Mouse (Mus musculus): Measurements from ENCODE around the gene Gm20696.

Gm20696 gene

GRCm38 (mm10) chr6:99519806-99520675, 146.6 kb downstream of the Gm20696 start:
- DNase-seq (ENCODE audit: low spot score) = no peak

- DNase-seq (ENCODE audit: low spot score) = no peak
These were observed 147.5 kb downstream of the Gm20696 start for GRCm38 (mm10) chr6:99519052-99519451.

- DNase-seq (ENCODE audit: low spot score) = no peak
These were observed 150.9 kb downstream of the Gm20696 start for GRCm38 (mm10) chr6:99515667-99516199.

GRCm38 (mm10) chr6:99511862-99512261, 154.7 kb downstream of the Gm20696 start:
- no peak for DNase-seq (ENCODE audit: low spot score)

- no peak for DNase-seq (ENCODE audit: low spot score)
These were observed 157.4 kb downstream of the Gm20696 start for GRCm38 (mm10) chr6:99509189-99509592.

- DNase-seq (ENCODE audit: low spot score) = no peak
These were observed 159.8 kb downstream of the Gm20696 start for GRCm38 (mm10) chr6:99506816-99507215.

- no peak for DNase-seq (ENCODE audit: low spot score)
These were observed 162.9 kb downstream of the Gm20696 start for GRCm38 (mm10) chr6:99503741-99504140.

GRCm38 (mm10) chr6:99502727-99503126, 163.9 kb downstream of the Gm20696 start:
- DNase-seq (ENCODE audit: low spot score) = no peak

GRCm38 (mm10) chr6:99502314-99502713, 164.3 kb downstream of the Gm20696 start:
- no peak for DNase-seq (ENCODE audit: low spot score)

- DNase-seq (ENCODE audit: low spot score) = no peak
These were observed 165.9 kb downstream of the Gm20696 start for GRCm38 (mm10) chr6:99500570-99501270.

- no peak for DNase-seq (ENCODE audit: low spot score)
These were observed 168.5 kb downstream of the Gm20696 start for GRCm38 (mm10) chr6:99498082-99498481.

GRCm38 (mm10) chr6:99496114-99496513, 170.5 kb downstream of the Gm20696 start:
- DNase-seq (ENCODE audit: low spot score) = no peak

- peak; percentile 35 for DNase-seq (ENCODE audit: low spot score)
These were observed 173.7 kb downstream of the Gm20696 start for GRCm38 (mm10) chr6:99492937-99493336.

- no peak for DNase-seq (ENCODE audit: low spot score)
These were observed 174.5 kb downstream of the Gm20696 start for GRCm38 (mm10) chr6:99491979-99492544.

GRCm38 (mm10) chr6:99491146-99491545, 175.5 kb downstream of the Gm20696 start:
- no peak for DNase-seq (ENCODE audit: low spot score)

- DNase-seq (ENCODE audit: low spot score) = no peak
These were observed 176.5 kb downstream of the Gm20696 start for GRCm38 (mm10) chr6:99489900-99490648.

GRCm38 (mm10) chr6:99489423-99489822, 177.2 kb downstream of the Gm20696 start:
- DNase-seq (ENCODE audit: low spot score) = no peak

- DNase-seq (ENCODE audit: low spot score) = no peak
These were observed 180.5 kb downstream of the Gm20696 start for GRCm38 (mm10) chr6:99485884-99486640.

- DNase-seq (ENCODE audit: low spot score) = no peak
These were observed 181.2 kb downstream of the Gm20696 start for GRCm38 (mm10) chr6:99485217-99485883.

GRCm38 (mm10) chr6:99484884-99485216, 181.7 kb downstream of the Gm20696 start:
- DNase-seq (ENCODE audit: low spot score) = no peak
